Mouse (Mus musculus) limb, embryonic 11.5 days (tissue): ENCODE measurements around the gene Baz1a. TPM values are rescaled to one million over a fixed set of nuclear protein-coding genes. Genes with fewer than 3 reads are reported as not detected.

Experiments
- ATAC-seq: fragments of 200-750 bp; cut with Nextera tagmentation; 2 replicates; pipeline ENCODE4 v1.8.0; 2017; ENCODE audit warnings: low read depth; ENCODE audit not compliant: insufficient number of reproducible peaks, low FRiP score, low TSS enrichment
- DNase-seq: peaks from one replicate; pipeline ENCODE4 v3.0.0-alpha.2; 2015; ENCODE audit warnings: low spot score
- H3K27ac ChIP-seq: fragments of 300-500 bp; sonication (generic); replicated peaks from 2 replicates; pipeline ENCODE4 v1.5.1; 2014; ENCODE audit warnings: low read depth, mild to moderate bottlenecking, low read length
- H3K27me3 ChIP-seq: fragments of 300-500 bp; sonication (generic); 2 replicates; pipeline ENCODE4 v1.6.1; 2014; ENCODE audit warnings: mild to moderate bottlenecking, low read length, mixed read lengths; ENCODE audit not compliant: control insufficient read depth, insufficient read depth
- H3K36me3 ChIP-seq: fragments of 300-500 bp; sonication (generic); 2 replicates; pipeline ENCODE4 v1.6.1; 2014; ENCODE audit warnings: mild to moderate bottlenecking, low read length, moderate library complexity, mixed read lengths; ENCODE audit not compliant: control insufficient read depth, insufficient read depth
- H3K4me1 ChIP-seq: fragments of 300-500 bp; sonication (generic); 2 replicates; pipeline ENCODE4 v1.6.1; 2014; ENCODE audit warnings: low read length, mixed read lengths; ENCODE audit not compliant: control insufficient read depth, insufficient read depth
- H3K4me2 ChIP-seq: fragments of 300-500 bp; sonication (generic); 2 replicates; pipeline ENCODE4 v1.6.1; 2014; ENCODE audit warnings: low read depth, mild to moderate bottlenecking, moderate library complexity; ENCODE audit not compliant: severe bottlenecking
- H3K4me3 ChIP-seq: fragments of 300-500 bp; sonication (generic); 2 replicates; pipeline ENCODE4 v1.5.1; 2014; ENCODE audit warnings: low read depth, low read length
- H3K9ac ChIP-seq: fragments of 300-500 bp; sonication (generic); 2 replicates; pipeline ENCODE4 v1.6.1; 2014; ENCODE audit warnings: mild to moderate bottlenecking, low read length
- H3K9me3 ChIP-seq: fragments of 300-500 bp; sonication (generic); 2 replicates; pipeline ENCODE4 v1.6.1; 2016; ENCODE audit warnings: low read length; ENCODE audit not compliant: control insufficient read depth
- WGBS: fragments of 180-500 bp; shearing (Covaris S2); extraction: QIAGEN DNeasy Blood & Tissue Kit; methylation state at CpG from one replicate; pipeline ENCODE4 v1.1.7; 2014; 5-methylcytosine and 5-hydroxymethylcytosine counted together
- polyA plus RNA-seq: library from polyadenylated mRNA; unstranded; fragments of >200 nt; fragmentation: Nextera tagmentation; extraction: Ambion mirVana; gene quantifications from 2 replicates; pipeline ENCODE4 v1.2.1, GENCODE M21; 2014

The Baz1a gene
- polyA plus RNA-seq = 25.3 and 32.4 TPM in 2 replicates

DNA sequence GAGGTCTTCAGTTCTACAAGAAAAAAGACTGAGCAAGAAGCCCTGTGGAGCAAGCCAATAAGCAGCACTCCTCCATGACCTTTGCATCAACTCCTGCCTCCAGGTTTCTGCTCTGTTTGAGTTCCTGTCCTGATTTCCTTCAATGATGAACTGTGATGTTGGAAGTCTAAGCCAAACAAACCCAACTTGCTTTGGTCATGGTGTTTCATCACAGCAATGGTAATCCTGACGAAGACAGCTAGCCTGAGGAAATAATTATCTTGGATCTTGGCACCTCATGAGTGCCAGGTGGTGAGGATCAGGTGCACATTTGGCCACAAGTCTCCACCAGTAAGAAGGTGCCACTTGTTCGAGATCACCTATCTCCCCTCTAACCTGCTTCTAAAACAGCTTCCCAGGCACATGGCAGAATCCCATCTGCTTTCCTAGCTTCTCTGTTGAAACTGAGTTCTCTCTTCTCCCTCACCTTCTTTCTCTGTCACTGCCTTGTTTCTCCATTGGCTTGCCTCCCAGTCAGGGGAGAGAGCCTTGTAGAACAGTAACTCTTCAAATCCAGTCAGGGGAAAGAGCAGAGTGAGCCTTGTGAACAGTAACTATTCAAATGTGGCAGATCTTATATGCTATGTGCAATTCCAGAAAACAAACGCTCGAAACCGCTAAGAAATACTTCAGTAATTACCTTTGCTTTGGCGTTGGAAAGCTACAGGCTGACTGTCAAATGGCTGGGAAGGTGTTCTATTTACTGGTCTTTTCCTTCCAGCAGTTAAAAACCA is at the start of gene Baz1a:
Gene Baz1a, minus strand, starts transcription at position 723 of the 773 bp plus-strand sequence.
- WGBS = 82% methylated on average over 6 of the region's 6 CpGs
- H3K4me3 ChIP-seq = no peak within 1 kb of the TSS
- ATAC-seq = no peak

DNA sequence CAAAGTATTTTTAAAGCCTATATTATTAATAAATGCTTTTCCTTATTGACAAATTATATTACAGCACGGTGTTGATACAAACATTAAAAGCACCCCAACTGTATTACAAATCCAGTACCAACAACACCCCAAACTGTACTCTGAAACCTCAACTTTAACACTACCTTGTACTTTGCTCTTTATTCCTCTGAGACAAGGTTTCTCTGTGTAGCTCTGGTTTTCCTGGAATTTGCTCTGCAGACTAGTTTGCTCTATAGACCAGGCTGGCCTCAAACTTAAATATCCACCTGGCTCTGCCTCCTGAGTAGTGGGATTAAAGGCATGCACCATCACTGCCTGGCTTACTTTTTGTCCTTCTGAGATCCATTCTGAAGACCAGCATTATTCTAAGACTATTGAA is 48.0 kb upstream of the Baz1a start:
- H3K27me3 ChIP-seq = no peaks in the 10 kb centered on the region
- no peaks in the 10 kb centered on the region for H3K36me3 ChIP-seq
- ATAC-seq = no peak
- no peak overlapping the region for H3K9ac ChIP-seq
- DNase-seq = no peak
- 95% methylated on average over 1 of the region's 1 CpGs for WGBS
- H3K4me3 ChIP-seq = no peak overlapping the region
- H3K9me3 ChIP-seq = no peaks in the 10 kb centered on the region
- no peak overlapping the region for H3K4me2 ChIP-seq
- no peaks in the 10 kb centered on the region for H3K4me1 ChIP-seq
- no peak overlapping the region for H3K27ac ChIP-seq

More for the DNA sequence above, at the start of gene Baz1a:
- Histone ChIP-seq H3K9ac (no peak within 1 kb of the TSS), H3K36me3 (no peaks in the 10 kb centered on the region), H3K4me1 (peaks cover 10% of the 10 kb centered on the region; the same call in 1 of the 2 replicates), H3K27me3 (no peaks in the 10 kb centered on the region), H3K4me2 (no peak within 1 kb of the TSS), H3K27ac (no peak within 1 kb of the TSS), H3K9me3 (no peaks in the 10 kb centered on the region)
- no peak for DNase-seq

DNA sequence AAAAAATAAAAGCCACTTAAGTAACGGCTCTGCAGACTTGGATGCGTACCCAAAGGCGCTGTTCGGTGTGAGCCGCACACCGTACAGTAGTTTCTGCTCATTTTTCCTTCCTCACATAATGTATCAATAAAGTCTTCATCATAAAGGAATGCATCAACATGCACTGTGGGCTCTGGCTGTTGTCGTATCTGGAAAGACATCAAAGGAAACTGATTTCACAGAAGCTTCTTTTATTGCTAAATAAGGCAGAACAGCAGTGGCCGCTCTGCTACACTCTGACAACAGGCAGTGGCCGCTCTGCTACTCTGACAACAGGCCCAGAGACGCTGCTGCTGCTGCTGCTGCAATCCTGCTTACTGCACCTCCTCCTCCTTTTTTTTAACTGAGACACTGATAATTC is 46.9 kb upstream of the Baz1a start:
- H3K27me3 ChIP-seq = no peaks in the 10 kb centered on the region
- H3K4me1 ChIP-seq = no peaks in the 10 kb centered on the region
- no peak overlapping the region for H3K9ac ChIP-seq
- 80% methylated on average over 10 of the region's 10 CpGs for WGBS
- no peak overlapping the region for H3K27ac ChIP-seq
- no peak overlapping the region for H3K4me2 ChIP-seq
- ATAC-seq = no peak
- H3K9me3 ChIP-seq = no peaks in the 10 kb centered on the region
- DNase-seq = no peak
- no peak overlapping the region for H3K4me3 ChIP-seq
- no peaks in the 10 kb centered on the region for H3K36me3 ChIP-seq

DNA sequence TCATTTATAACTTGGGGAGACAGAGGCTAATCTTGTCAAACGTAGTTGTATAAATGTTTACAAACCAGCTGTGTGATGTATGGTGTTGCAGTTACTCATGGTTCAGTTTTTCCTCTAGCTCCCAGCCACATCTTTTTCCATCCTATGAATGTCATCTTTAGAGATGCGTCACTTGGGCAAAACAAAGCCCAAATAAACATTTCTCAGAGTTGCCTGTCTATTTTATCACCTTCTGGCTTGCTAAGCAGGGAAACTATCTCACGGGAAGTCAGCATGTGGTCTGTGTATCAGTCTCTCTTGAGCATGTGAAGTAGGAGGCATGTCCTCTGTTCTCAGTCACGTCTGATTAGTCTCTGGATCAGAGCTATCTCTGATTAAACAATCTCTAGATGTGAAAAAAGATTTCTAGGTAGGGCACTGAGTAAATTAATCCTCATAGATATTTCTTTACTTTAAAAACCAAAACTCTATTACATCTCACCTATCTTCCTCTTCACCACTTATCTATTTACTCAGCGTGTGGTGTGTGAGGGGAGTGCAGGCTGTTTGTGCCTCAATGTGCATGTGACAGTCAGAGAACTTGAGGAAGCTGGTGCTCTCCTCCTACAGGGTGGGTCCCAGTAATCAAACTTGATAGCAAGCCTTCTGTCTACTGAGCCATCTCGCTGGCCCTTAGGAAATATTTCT is 46.2 kb upstream of the Baz1a start:
- no peaks in the 10 kb centered on the region for H3K9me3 ChIP-seq
- no peak overlapping the region for H3K27ac ChIP-seq
- no peak overlapping the region for H3K4me3 ChIP-seq
- WGBS = 87% methylated on average over 6 of the region's 6 CpGs
- no peaks in the 10 kb centered on the region for H3K27me3 ChIP-seq
- H3K9ac ChIP-seq = no peak overlapping the region
- no peak for DNase-seq
- ATAC-seq = no peak
- no peak overlapping the region for H3K4me2 ChIP-seq
- no peaks in the 10 kb centered on the region for H3K4me1 ChIP-seq
- H3K36me3 ChIP-seq = no peaks in the 10 kb centered on the region; the same call in 1 of the 2 replicates

DNA sequence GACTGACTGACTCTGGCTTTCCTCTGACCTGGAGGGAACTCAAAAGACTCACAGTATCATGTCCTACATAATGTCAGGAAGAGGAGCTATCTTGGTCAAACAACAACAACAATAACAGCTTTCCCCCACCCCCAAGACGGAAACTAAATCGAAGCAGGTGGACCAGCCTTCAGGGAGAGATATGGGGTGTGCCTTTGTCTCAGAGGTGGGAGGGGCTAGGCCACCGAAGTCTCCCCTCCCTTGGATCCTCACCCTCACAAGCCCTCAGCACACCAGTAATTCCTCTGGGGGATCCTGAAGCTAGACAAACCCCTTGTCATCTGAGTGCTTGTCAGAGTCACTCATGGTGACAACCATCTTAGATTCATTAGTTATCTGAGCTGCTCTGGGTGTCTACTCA is 45.7 kb upstream of the Baz1a start:
- Histone ChIP-seq H3K4me1 (no peaks in the 10 kb centered on the region), H3K27ac (no peak overlapping the region), H3K9ac (no peak overlapping the region), H3K36me3 (no peaks in the 10 kb centered on the region; the same call in 1 of the 2 replicates), H3K4me3 (no peak overlapping the region), H3K4me2 (no peak overlapping the region), H3K27me3 (no peaks in the 10 kb centered on the region), H3K9me3 (no peaks in the 10 kb centered on the region)
- ATAC-seq (no peak), DNase-seq (no peak)
- 66% methylated on average over 3 of the region's 3 CpGs for WGBS

DNA sequence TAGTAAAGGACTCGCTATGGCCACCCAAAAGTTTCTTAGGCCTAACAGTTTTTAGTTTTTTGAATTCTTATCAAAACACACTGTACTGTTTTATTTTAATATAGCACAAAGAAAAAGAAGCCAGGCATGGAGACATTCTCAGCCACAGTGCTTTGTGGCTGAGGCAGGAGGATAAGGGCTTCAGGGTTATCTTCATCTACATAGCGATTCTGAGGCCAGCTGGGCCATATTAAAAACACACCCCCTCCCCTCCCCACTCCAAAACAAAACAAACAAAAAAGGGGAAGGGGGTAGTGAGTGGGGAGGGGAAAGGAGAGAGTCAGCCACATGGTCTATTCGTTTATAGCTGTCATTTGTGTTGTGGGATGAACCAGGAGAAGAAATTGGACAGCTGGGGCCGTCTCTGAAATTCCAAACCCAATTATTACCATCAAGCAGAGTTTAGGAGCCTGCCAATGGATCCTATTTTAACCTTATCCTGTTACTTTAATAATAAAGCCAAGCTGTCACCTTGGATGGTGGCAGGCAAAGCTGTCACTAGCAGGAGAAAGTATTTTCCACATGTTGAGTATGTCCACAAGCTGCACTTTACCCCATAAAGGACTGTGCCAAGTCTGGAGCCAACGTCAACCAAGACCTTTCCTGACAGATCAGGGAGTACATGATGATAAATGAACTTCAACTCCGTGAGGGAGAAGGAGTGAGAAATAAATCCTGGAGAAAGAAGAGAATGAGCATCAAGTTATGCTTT is 44.9 kb upstream of the Baz1a start:
- DNase-seq = no peak
- no peak overlapping the region for H3K4me2 ChIP-seq
- H3K9ac ChIP-seq = no peak overlapping the region
- no peak overlapping the region for H3K4me3 ChIP-seq
- H3K36me3 ChIP-seq = no peaks in the 10 kb centered on the region; the same call in 1 of the 2 replicates
- no peaks in the 10 kb centered on the region for H3K4me1 ChIP-seq
- H3K27ac ChIP-seq = no peak overlapping the region
- H3K27me3 ChIP-seq = no peaks in the 10 kb centered on the region
- 68% methylated on average over 6 of the region's 6 CpGs for WGBS
- H3K9me3 ChIP-seq = no peaks in the 10 kb centered on the region
- ATAC-seq = no peak

DNA sequence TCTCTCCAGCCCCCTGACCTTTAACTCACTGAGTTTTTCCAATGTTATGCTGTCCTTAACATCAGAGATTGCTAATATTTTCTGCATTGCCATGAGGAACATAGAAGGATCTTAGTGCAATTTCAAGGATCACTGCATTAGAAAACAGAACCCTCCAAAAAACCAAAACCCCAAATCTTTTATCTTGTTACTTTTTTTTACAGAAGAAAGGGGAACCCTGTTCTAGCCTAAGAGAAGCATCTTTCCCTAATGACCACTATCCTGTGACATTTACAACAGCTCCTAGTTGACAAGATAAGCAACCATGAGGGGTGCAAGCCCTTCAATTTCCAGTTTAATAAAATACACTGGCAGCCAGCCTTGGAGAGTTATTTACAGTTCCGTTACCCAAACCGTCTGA is 42.6 kb upstream of the Baz1a start:
- Histone ChIP-seq H3K27me3 (no peaks in the 10 kb centered on the region), H3K4me3 (no peak overlapping the region), H3K4me1 (no peaks in the 10 kb centered on the region), H3K36me3 (no peaks in the 10 kb centered on the region; the same call in 1 of the 2 replicates), H3K4me2 (no peak overlapping the region), H3K9ac (no peak overlapping the region), H3K27ac (no peak overlapping the region), H3K9me3 (no peaks in the 10 kb centered on the region)
- DNase-seq = no peak
- ATAC-seq = no peak
- 80% methylated on average over 2 of the region's 2 CpGs for WGBS

DNA sequence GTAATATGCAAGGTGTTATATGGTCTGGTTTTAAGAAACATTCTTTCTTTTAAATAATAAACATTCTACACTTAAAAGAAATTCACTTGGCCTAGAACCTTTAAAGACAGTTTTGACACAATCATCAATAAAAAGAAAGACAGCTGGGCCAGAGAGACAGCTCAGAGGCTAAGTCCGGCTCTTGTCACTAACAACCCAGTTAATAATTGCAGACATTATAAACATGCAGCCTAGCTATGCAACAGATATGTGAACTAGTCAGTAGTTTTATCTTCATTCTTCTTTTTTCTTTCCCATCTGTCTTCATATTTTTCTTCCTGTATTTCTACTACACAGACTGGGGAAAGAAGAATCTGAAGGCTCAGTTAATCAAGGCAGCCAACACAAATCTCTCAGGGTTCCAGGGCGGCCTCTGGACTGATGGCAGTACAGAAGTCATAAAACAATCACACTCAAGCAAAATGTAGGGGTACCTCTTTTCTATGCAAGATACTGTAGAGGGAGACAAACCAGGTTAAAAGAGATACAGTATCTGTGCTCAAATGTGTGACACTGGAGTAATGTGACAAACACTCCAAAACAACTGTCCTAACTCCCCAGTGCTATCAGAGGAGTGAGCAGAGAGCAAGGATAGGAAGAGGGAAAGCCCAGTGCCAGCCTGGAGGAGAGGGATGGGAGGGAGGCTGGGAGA is 40.5 kb upstream of the Baz1a start:
- Histone ChIP-seq H3K27ac (no peak overlapping the region), H3K36me3 (no peaks in the 10 kb centered on the region; the same call in 1 of the 2 replicates), H3K27me3 (no peaks in the 10 kb centered on the region), H3K4me2 (no peak overlapping the region), H3K9ac (no peak overlapping the region), H3K9me3 (no peaks in the 10 kb centered on the region), H3K4me3 (no peak overlapping the region), H3K4me1 (no peaks in the 10 kb centered on the region)
- ATAC-seq (no peak), DNase-seq (no peak)
- WGBS = 77% methylated on average over 2 of the region's 2 CpGs
